Mouse (Mus musculus) telencephalon, adult 2 months (tissue): ENCODE data around the gene Ano1.

ENCODE experiments used
- DNase-seq: peaks from one replicate; pipeline ENCODE4 v3.0.0-alpha.2; 2011; ENCODE audit warnings: low read depth, low spot score

The Ano1 gene

DNA sequence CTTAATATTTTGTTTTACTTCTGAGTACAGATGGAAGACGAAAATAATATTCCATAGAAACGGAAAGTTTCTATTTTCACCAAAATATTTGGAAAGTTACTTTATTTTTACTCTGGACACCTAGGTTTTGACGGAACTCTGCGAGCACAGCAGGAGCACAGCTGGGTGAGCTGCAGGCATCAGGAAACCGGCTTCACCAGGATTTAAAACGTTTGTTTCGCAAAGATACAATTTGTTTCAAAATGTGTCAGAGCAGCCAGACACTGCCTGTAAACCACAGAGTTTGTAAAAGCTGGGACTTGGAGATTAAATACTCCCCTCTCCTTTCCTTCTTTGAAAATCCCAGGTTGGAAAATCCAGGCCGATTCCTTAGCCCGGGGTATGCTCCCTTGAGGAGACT is 53.9 kb downstream of the Ano1 start:
- no peak for DNase-seq

GRCm38 (mm10) chr7:144696764-144697704 is 54.7 kb downstream of the Ano1 start:
- DNase-seq = no peak

- no peak for DNase-seq
Measured at GRCm38 (mm10) chr7:144689855-144690254, 61.9 kb downstream of the Ano1 start.

DNA sequence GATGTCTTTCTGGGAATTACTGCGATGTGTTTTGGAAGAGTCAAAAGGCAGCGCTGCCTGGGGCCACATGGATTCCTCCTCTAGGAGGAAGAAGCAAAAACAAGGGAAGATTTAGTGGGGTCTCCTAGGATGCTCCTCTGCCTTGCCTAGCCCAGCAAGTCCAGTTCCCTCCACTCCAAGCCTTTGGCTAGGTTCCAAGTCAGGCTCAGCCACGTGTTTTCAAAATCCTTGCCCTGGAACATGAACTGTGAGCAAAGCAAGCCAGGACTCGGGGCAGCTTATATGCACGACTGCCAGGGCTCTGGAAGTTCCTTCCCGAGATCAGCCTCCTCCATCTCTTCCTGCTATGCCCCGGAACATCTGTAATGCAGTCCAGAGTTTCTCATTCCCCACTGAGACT is 62.6 kb downstream of the Ano1 start:
- no peak for DNase-seq

GRCm38 (mm10) chr7:144687663-144688381 is 64.0 kb downstream of the Ano1 start:
- no peak for DNase-seq

DNA sequence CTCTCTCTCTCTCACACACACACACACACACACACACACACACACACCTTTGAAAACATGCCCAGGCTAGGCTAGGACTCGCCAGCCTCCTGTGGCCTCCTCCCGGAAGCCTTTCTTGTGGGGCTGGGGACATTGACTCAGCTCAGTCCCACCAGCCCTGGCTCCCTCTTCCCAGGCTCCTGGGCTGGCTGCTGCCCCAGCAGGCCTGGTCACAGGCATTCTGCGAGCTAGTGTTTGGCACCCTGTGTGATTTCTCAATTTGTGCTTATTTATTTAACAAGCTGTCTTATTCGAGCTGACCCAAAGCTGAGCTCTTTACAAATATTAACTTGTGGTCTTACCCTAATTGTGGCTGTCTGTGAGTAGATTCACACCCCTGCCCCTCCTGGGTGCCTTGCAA is 66.8 kb downstream of the Ano1 start:
- DNase-seq = no peak

DNA sequence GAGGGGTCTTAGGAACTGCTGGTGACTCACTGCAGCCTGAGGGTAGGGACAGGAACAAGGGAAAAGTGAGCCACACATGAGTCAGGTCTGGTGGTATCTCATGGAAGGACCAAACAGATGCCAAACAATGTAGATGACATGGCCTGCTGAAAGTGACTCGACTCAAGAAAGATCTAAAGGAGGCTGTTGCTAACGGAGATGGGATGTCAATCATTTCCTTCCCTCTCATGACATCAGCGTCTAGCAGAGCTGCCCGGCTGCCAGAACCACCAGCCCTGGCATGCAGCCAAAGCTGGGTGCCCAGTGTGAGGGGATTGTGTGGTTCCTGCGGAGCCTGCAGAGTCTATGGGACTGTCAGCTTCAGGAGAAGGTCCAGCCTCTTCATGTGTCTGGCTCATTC is 67.3 kb downstream of the Ano1 start:
- DNase-seq = no peak

- no peak for DNase-seq
Measured at GRCm38 (mm10) chr7:144680096-144680495, 71.7 kb downstream of the Ano1 start.

DNA sequence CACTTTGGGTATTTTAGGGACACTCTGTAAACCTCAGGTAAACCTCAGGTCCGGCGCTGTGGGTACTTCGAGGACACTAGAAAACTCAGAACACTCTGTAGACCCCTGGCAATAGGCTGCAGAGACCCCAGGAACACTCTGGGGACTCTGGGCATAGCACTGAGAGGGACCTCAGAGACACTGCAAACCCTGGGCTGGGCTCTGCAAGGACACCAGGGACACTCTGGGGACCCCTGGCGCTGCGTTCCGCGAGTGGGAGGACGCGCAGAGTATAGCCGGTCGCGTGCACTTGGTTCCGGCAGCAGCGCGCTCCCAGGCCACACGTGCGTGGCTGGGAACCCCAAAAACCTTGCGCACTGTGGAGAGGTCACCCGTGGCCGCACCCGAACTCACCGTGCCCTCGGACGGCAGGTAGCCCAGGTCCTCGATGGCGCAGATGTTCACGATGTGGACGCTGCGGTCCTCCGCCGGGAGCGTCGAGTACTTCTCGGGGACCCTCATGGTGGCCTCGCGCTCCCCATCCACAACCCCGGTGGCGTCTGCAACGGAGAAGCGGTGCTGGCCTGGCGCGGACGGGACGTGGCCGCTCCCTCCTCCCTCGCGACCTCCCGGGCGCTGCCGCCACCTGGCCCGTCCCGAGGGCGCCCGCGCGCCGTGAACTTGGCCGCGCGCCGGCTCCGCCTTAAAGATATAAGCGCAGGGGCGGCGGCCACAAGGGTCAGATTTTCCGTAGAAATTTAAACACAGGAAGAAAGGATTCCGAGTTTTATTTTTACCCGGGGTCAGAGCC is 73.3 kb downstream of the Ano1 start:
- DNase-seq = no peak

- no peak for DNase-seq
Measured at GRCm38 (mm10) chr7:144677341-144678086, 74.3 kb downstream of the Ano1 start.

GRCm38 (mm10) chr7:144675632-144676031 is 76.1 kb downstream of the Ano1 start:
- DNase-seq = no peak

GRCm38 (mm10) chr7:144669895-144670294 is 81.9 kb downstream of the Ano1 start:
- no peak for DNase-seq

DNA sequence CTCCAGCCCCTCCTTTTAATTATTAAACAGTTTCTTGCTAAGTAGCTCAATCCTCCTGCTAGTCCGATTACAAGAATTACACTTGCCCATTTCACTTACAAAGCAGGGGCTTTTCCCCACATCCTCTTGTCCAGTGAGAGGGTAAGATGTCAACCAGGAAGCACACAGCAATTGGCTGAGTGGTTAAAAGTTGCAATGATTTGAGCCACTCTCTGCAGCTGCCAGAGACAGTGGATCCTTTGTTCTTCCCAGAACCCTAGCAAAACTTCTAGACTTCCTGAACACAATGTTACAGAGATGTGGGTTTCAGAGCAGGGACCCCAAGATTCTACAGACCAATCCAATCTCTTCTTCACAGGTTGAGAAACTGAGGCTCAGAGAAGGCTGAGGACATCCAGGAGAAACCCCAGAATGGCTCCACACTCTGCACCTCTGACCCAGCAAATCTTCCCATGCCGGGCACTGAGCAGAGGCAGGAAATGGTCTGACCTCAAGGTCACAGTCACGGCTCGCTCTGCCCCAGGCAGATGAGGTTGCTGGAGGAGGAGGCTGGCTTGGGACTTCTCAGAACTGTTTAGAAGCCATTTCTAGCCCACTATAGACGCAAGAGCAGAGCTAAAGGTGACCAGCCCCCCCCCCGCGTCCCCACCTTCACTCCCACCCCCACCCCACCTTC is 83.0 kb downstream of the Ano1 start:
- DNase-seq = no peak

DNA sequence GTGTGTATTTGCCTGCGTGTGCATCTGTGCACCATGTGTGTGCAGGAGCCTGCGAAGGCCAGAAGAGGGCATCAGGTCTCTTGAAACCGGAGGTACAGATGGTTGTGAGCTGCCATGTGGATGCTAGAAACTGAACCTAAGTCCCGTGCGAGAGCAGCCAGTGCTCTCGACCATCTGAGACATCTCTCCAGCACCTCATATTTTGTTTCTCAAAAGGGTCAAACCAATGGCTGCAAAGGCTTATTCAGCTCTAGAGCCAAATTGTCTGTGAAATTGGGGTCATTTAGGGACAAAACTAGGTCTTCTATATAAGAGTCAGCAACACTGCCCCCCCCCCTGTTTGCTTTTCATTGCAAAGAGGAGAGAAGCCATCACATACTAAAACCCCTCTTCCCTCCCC is 84.7 kb downstream of the Ano1 start:
- DNase-seq = no peak

DNA sequence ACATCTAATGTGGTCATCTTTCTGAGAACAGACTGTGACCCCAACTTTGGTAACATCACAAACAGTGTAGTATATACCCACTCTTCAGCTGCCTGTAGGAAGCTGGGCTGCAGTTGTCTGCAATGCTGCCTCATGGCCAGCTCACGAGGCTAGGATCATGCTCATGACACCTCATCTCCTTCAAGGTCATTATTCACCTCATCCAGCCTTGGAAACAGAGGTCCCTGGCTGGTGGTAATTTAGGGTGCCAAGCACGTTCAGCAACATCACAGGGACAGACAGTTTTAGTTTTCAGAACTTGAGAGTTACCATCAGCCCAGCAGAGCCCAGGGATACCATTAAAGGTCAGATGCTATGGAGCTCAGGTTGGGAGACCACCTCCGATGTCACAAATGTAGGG is 86.2 kb downstream of the Ano1 start:
- no peak for DNase-seq

DNA sequence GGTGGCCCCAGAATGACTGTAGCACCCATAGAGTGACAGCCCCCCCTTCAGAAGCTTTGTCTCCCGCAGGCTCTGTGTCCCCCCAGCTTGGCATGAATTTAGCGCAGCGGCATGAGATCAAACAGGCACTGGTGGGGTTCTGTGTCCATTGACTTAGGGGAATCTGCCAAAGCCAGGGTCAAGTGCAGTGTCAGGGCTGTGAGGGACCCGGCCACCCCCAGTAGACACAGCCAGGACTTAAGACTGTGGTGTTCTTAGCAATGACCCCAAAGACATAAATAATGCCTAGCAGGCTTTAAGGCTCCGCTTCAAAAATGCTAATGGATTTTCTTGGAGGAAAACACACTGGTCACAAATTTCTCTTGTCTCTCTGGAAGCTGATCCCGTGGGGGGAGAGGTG is 88.2 kb downstream of the Ano1 start:
- no peak for DNase-seq

DNA sequence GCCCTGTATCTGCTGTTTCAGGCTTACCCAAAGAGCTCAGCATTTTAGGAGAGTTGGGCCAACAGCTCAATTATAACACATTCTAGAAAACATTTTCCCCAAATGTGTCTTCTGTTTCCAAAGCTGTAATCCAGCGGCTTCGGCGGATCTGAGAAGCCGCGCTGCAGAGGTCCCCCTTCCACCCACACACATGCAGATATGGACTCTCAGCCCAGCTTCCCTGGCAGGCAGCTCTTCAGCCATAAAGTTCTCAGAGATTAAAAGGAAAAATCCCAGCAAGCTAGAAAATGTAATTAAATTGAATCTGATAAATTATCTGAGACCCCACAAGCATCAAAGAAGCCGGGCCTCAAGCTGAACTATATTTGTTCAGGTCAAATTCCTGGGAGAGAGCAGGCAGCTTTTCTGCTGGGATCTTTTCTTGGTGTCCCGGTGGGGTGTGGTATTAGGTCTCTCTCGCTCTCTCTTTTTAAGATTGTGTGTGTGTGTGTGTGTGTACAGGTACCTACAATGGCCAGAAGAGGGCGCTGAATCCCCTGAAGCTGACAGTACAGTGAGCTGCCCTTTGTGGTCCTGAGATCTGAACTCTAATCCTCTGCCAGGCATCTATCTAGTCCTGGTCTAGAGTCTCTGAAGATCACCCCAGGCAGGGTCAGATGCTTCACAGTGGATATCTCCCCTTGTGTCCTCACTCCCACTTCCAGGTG is 95.4 kb downstream of the Ano1 start:
- no peak for DNase-seq

DNA sequence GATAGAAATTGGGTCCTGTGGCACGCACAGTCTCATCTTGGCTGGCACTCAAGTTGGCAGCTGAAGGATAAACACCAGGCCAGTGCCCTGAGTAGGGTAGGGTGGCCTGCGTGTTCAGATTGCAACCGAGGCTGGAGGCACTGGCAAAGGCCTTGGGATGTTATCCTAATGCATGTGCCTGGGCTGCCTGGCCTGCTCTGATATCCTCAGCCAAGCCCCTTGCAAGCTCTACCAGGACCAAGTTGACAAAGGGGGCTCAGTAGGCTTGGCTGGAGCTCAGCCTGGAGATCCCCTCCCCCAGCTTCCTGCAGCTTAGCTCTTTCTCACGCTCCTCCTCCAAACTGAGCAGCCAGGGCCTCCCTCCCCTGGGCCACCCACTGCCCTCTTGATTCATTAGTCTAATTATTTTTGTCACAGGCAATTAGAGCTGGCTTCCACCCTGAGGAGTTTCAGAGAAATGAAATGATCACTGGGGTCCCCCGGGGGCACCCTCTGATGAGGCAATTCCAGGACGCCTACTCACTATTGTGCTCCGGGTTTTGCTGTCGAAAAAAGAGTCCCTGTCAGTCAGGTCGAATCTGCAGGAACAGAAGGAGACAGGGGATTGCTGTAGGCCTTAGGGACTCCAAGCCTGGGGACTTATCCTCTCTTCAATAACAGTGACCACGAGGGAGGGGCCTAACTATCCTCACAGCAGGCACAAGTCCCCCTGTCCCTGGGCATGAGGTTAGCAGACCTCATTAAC is 97.9 kb downstream of the Ano1 start:
- DNase-seq = peak; percentile 11

- no peak for DNase-seq
Measured at GRCm38 (mm10) chr7:144647547-144647946, 104.2 kb downstream of the Ano1 start.
